Mouse (Mus musculus): ENCODE measurements at regions not wholly inside any gene's neighbourhood (a gene's known extent, or its start where the extent isn't known, plus 50 kb on each side); places are given as distances from the start of the nearest gene placed in this dataset.

GRCm38 (mm10) chr7:70093916-70094784 is 272.4 kb downstream of the Nr2f2 start:
- no peak overlapping the region for H3K4me3 ChIP-seq
- peaks cover 17% of the 10 kb centered on the region; the same call in 1 of the 2 replicates for H3K9me3 ChIP-seq
- no peaks in the 10 kb centered on the region for H3K36me3 ChIP-seq (replicated peaks)
- WGBS: 72% methylated on average over 21 of the region's 21 CpGs
- DNase-seq (ENCODE audit: extremely low spot score, low spot score): no peak
- H3K27me3 ChIP-seq (ENCODE audit: poor library complexity, severe bottlenecking): peaks cover 72% of the 10 kb centered on the region
- H3K4me1 ChIP-seq: peaks cover 16% of the 10 kb centered on the region
- H3K27ac ChIP-seq: peak overlapping the region; percentile 53

DNA sequence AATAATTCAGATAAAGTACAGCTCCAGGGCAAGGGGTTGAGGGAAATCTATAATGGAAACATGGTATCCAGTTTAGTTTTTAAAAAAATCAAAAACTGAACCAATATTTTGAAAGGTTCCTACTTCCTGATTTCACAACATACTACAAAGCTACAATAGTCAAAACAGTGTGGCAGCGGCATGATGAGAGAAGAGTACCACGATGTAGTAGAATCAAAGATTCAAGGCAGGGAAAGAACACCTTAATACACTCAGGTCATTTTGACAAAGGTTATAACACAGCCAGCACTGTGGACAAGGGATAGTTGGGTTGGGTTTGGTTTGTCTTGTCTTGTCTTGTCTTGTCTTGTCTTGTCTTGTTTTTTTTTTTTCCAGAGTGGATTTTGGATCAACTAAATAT is 274.4 kb downstream of the Nr2f2 start:
- H3K27ac ChIP-seq: no peak overlapping the region
- H3K9me3 ChIP-seq: peaks cover 17% of the 10 kb centered on the region; the same call in 1 of the 2 replicates
- 88% methylated on average over 2 of the region's 2 CpGs for WGBS
- H3K36me3 ChIP-seq (replicated peaks): no peaks in the 10 kb centered on the region
- H3K27me3 ChIP-seq (ENCODE audit: poor library complexity, severe bottlenecking): peaks cover 67% of the 10 kb centered on the region
- peaks cover 30% of the 10 kb centered on the region for H3K4me1 ChIP-seq
- no peak overlapping the region for H3K4me3 ChIP-seq
- DNase-seq (ENCODE audit: extremely low spot score, low spot score): no peak

DNA sequence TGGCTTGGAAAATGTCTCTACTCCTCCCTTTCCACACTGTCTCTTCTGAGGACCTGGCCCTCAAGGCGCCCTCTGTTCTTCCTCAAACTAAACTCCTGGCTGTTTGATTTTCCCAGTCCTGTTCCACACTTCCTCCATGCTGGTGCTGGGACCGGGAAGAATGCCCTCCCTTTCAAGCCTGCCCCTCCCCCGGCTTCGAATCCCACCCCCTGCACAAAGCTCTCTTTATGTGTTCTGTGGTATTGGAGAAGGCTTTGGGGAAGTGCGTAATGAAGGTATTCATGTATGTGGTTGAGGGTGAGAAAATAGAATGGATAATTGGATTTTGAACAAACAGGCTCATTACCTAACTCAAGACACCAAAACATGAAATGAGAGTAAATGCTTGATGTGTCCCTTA is 277.4 kb downstream of the Nr2f2 start:
- WGBS: 21% methylated on average over 5 of the region's 5 CpGs
- H3K27me3 ChIP-seq (ENCODE audit: poor library complexity, severe bottlenecking): peaks cover 79% of the 10 kb centered on the region
- H3K4me1 ChIP-seq: peaks cover 24% of the 10 kb centered on the region
- H3K9me3 ChIP-seq: peaks cover 25% of the 10 kb centered on the region; the same call in 1 of the 2 replicates
- peak overlapping the region; percentile 76 for H3K27ac ChIP-seq
- H3K4me3 ChIP-seq: no peak overlapping the region
- peak; percentile 61 for DNase-seq (ENCODE audit: extremely low spot score, low spot score)
- H3K36me3 ChIP-seq (replicated peaks): no peaks in the 10 kb centered on the region

DNA sequence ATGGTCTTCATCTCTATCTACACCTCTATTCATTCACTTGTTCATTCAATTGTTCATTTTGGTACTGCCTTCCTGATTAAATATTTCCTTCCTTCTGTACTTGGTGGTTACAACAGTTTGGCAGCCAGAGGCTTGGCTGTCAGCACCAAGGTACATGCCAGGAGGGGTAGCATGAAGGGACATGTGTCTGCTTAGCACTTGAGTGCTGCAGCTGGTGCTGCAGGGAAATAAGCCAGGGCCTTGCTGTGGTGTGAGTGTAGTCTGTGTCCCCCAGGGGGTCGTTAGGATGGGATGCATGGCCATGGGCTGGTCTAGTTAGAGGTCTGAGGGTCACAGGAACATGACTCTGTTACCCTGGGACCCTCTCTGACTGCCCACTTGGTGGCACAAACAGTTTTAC is 296.9 kb downstream of the Nr2f2 start:
- H3K4me3 ChIP-seq: no peak overlapping the region
- H3K27me3 ChIP-seq (ENCODE audit: poor library complexity, severe bottlenecking): peaks cover 36% of the 10 kb centered on the region
- peaks cover 35% of the 10 kb centered on the region for H3K4me1 ChIP-seq
- 47% methylated on average over 1 of the region's 1 CpGs for WGBS
- no peaks in the 10 kb centered on the region for H3K36me3 ChIP-seq (replicated peaks)
- peak overlapping the region; percentile 62; the same call in 1 of the 2 replicates for H3K27ac ChIP-seq
- H3K9me3 ChIP-seq: no peaks in the 10 kb centered on the region
- no peak for DNase-seq (ENCODE audit: extremely low spot score, low spot score)

DNA sequence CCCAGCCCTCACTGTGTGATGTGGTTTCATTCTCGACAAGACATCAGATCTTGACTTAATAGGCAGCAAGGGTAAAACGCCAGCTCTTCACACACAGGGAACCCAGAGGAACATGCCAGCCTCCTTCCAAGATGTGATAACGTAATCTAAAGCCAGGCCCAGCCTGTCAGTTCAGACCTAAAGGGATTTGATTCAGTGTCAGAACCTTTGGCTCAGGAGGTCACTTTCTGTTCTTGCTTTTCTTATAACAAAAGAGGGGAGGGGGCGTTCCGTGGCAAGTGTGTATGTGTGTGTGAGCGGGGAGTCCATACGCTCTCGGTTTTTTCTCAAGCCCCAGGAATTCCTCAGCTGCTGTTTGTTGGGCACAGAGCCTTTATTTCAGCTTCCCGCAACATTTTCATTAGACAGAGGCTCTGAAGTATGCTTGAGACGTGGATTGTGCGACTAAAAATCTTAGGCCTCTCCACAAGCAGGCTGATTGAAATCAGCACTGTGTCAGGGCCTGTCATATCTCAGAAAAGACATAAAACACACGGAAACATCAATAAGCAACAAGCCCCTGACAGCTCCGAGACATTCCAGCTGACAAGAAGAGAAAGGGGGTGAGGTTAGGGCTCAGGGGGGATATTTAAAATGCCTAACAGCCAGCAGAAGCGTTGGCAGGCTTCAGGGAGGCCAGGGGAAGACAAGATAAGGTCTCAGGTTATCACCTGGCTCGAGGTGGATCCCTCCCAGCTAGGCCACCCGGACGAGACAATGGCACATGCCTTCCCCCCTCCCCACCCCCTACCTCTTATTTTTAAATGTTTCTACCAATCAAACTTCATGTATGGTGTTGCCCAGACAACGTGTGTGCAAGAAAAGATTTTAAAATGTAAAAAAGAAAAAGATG is 298.5 kb downstream of the Nr2f2 start:
- WGBS: 22% methylated on average over 18 of the region's 18 CpGs

DNA sequence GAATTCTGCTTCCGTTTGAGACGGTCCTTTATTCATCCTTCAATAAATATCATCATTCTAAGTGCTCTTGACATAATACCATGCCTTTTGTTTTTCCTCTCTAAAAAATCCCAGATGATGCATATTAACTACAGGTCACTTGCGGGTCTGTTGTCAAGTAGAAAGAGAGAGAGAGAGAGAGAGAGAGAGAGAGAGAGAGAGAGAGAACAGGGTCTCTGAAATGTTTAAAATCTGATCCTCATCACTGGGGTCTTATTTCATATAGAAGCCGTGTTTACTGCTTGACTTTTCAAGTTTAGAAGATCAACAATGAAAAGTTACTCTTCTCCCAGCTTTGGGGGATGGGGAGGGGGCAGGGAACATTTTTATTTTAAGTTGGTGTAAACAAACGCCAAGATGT is 299.5 kb downstream of the Nr2f2 start:
- H3K9me3 ChIP-seq: no peaks in the 10 kb centered on the region
- H3K36me3 ChIP-seq (replicated peaks): no peaks in the 10 kb centered on the region
- WGBS: 71% methylated on average over 5 of the region's 5 CpGs
- H3K27ac ChIP-seq: peak overlapping the region; percentile 83; the same call in 1 of the 2 replicates
- H3K4me3 ChIP-seq: no peak overlapping the region
- peaks cover 45% of the 10 kb centered on the region for H3K27me3 ChIP-seq (ENCODE audit: poor library complexity, severe bottlenecking)
- DNase-seq (ENCODE audit: extremely low spot score, low spot score): no peak
- peaks cover 35% of the 10 kb centered on the region for H3K4me1 ChIP-seq

More for the DNA sequence above, 298.5 kb downstream of the Nr2f2 start:
- no peaks in the 10 kb centered on the region for H3K9me3 ChIP-seq
- H3K4me1 ChIP-seq: peaks cover 35% of the 10 kb centered on the region
- peak overlapping the region; percentile 16; the same call in 1 of the 2 replicates for H3K4me3 ChIP-seq
- H3K27ac ChIP-seq: peak overlapping the region; percentile 83
- DNase-seq (ENCODE audit: extremely low spot score, low spot score): peak; percentile 42
- peaks cover 45% of the 10 kb centered on the region for H3K27me3 ChIP-seq (ENCODE audit: poor library complexity, severe bottlenecking)
- H3K36me3 ChIP-seq (replicated peaks): no peaks in the 10 kb centered on the region

DNA sequence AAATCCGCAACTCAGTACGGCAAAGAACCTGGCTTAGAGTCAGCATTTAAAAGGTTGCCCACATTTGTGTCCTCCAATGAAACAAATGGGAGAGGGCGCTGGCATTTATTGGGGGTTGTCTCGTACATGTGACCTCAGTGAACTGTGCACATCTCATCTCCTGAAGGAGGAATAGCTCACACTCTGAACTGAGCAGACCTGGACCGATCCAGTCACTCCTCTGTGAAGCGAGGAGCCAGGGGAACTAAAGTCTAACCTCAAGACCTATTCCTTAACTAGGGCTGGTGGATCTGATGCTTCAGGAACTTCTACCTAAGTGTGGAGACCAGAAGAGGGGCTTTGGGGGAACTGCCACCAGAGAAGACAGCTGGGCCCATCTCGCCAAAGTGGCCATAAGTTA is 300.1 kb downstream of the Nr2f2 start:
- Histone ChIP-seq H3K27ac (no peak overlapping the region), H3K9me3 (no peaks in the 10 kb centered on the region), H3K4me3 (no peak overlapping the region), H3K4me1 (peaks cover 35% of the 10 kb centered on the region), H3K36me3 (replicated peaks) (no peaks in the 10 kb centered on the region), H3K27me3 (ENCODE audit: poor library complexity, severe bottlenecking) (peaks cover 48% of the 10 kb centered on the region)
- WGBS: 90% methylated on average over 7 of the region's 7 CpGs
- no peak for DNase-seq (ENCODE audit: extremely low spot score, low spot score)

DNA sequence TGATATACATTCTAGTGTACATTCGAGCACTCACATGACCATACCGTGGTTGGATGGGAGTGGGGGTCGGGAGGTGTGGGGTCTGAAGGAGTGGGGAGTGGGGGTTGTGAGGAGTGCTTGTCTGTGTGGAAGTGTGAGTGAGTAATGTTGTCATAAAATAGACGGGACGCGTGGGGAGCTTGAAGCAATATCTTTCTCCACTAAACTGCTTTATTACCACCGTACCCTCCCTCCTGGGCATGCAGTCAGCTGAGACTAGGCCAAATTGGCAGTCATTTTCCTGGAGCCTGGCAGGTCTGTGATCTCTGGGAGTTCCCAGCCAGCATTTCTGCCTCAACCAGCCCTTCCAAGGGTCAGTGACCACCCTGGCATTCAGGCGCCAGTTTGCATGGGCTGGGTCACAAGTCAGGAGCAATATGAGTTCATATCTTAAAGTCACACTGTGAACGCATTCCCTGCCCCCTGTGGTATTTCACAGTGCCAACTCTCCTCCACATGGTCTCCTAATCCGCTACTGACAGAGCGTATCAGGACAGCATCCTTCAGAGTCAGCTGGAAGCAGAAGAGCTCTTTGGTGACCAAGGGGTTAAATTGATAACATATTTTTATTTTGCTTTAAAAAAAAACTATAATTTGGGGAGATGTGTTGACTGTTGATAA is 300.9 kb downstream of the Nr2f2 start:
- Histone ChIP-seq H3K36me3 (replicated peaks) (no peaks in the 10 kb centered on the region), H3K27ac (no peak overlapping the region), H3K9me3 (no peaks in the 10 kb centered on the region), H3K4me1 (peaks cover 35% of the 10 kb centered on the region), H3K4me3 (no peak overlapping the region), H3K27me3 (ENCODE audit: poor library complexity, severe bottlenecking) (peaks cover 42% of the 10 kb centered on the region)
- DNase-seq (ENCODE audit: extremely low spot score, low spot score): no peak
- WGBS: 93% methylated on average over 11 of the region's 11 CpGs

DNA sequence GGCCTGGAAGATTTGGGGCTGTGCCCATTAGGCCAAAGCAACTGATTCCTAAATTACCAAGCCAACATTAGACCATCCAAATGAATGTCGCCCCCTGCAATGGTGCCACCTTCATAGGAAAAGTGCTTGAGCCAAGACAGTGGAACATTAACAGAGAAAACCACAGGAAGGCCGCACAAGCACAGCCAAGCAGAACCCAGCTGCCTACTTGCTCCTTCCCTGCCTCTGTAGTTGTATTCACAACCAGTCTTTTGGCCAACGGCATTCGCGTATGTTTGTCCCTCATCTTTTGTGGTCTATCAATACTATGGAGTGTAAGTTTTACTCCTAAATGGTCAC is 319.2 kb downstream of the Nr2f2 start:
- Histone ChIP-seq H3K9me3 (no peaks in the 10 kb centered on the region), H3K4me1 (no peaks in the 10 kb centered on the region), H3K4me3 (no peak overlapping the region), H3K27ac (no peak overlapping the region), H3K27me3 (ENCODE audit: poor library complexity, severe bottlenecking) (peaks cover 7% of the 10 kb centered on the region; the same call in 1 of the 2 replicates), H3K36me3 (replicated peaks) (no peaks in the 10 kb centered on the region)
- no peak for DNase-seq (ENCODE audit: extremely low spot score, low spot score)
- 96% methylated on average over 5 of the region's 5 CpGs for WGBS

GRCm38 (mm10) chr7:70046691-70047414 is 319.7 kb downstream of the Nr2f2 start:
- DNase-seq (ENCODE audit: extremely low spot score, low spot score): no peak

GRCm38 (mm10) chr7:70037011-70037410 is 329.5 kb downstream of the Nr2f2 start:
- WGBS: 90% methylated on average over 1 of the region's 1 CpGs
- DNase-seq (ENCODE audit: extremely low spot score, low spot score): no peak
- no peaks in the 10 kb centered on the region for H3K4me1 ChIP-seq
- H3K9me3 ChIP-seq: no peaks in the 10 kb centered on the region
- no peaks in the 10 kb centered on the region for H3K36me3 ChIP-seq (replicated peaks)
- H3K4me3 ChIP-seq: no peak overlapping the region
- H3K27ac ChIP-seq: no peak overlapping the region
- 0 out of 2 replicates have a peak, but pooled peaks cover 5% of the 10 kb centered on the region for H3K27me3 ChIP-seq (ENCODE audit: poor library complexity, severe bottlenecking)

More at GRCm38 (mm10) chr7:70046691-70047414, 319.7 kb downstream of the Nr2f2 start:
- H3K27ac ChIP-seq: no peak overlapping the region
- WGBS: 68% methylated on average over 17 of the region's 17 CpGs
- H3K4me1 ChIP-seq: no peaks in the 10 kb centered on the region
- H3K36me3 ChIP-seq (replicated peaks): no peaks in the 10 kb centered on the region
- no peak overlapping the region for H3K4me3 ChIP-seq
- peaks cover 7% of the 10 kb centered on the region; the same call in 1 of the 2 replicates for H3K27me3 ChIP-seq (ENCODE audit: poor library complexity, severe bottlenecking)
- H3K9me3 ChIP-seq: no peaks in the 10 kb centered on the region

DNA sequence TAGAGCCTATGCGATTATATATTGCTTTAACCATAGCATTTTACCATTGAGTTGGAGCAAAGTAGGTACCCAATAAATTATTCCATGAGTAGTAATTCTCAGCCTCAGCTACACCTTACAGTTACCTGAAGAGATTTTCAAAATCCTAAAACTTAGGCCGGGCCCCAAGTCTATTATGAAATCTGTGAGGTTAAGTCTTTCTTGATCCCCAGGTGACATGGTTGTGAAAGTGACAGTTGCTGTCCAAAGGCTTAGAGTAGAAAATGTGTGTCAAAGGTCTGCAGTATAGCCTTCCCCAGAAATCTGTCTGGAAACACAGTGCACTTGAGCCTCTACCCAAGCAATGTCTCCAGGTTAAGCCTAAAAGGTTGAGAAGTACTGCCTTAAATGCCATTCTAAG is 333.7 kb downstream of the Nr2f2 start:
- no peak for DNase-seq (ENCODE audit: extremely low spot score, low spot score)
- Histone ChIP-seq H3K9me3 (no peaks in the 10 kb centered on the region), H3K4me1 (0 out of 2 replicates have a peak, but pooled peaks cover 3% of the 10 kb centered on the region), H3K27ac (no peak overlapping the region), H3K36me3 (replicated peaks) (no peaks in the 10 kb centered on the region), H3K27me3 (ENCODE audit: poor library complexity, severe bottlenecking) (no peaks in the 10 kb centered on the region; the same call in 1 of the 2 replicates), H3K4me3 (no peak overlapping the region)
- WGBS: 93% methylated on average over 2 of the region's 2 CpGs

Data from forebrain, embryonic 10.5 days (tissue).